Mouse (Mus musculus): Measurements from ENCODE around the gene Fam111a. TPM values are rescaled to one million over a fixed set of nuclear protein-coding genes. Genes with fewer than 3 reads are reported as not detected.

Fam111a gene
- polyA plus RNA-seq, 1 experiment from 2014 or later: 16.2 TPM

DNA sequence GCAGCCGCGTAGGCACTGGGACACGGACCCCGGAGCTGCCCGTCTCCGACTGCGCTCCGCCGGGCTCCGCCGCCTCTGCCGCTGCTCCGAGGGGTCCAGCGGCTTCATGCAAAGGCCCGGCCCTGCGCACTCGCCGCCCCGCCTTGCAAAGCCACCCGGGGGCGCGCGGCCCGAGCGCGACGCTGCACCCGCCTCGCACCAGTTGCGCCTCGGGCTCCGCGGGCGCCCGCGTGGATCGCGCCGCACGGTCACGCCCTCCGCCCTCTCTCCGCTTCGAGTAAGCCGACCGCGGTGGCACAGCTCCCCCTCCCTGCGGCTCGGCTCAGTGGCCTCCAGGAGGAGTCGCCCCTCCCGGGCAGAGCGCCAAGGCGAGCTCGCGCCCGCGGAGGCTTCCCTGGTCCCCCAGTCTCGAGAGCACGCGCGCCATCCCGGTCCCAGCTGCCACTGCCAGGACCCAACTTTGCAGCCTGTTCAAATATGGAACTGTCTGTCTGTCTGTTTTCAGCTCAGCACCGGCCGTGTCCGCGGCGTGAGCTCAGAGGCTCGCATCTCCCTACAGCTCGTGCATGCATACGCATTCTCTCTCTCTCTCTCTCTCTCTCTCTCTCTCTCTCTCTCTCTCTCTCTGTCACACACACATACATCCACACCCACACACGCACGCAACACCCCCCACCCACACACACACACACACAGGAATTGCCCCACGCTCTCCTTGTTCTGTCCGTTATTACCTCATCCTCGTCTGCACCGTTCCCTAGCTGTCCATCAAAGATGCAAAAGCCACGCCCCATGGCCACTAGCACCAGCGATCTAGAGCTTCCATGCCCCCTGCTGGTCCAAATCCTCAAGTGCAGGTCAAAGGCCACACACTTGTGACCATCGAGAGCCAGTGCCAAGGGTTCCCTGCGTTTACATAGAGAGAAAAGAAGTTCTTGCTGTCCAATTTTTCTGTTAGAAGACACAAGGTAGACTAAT lies 43.9 kb upstream of the Fam111a start, which contains the start of gene Dtx4:
Dtx4 (minus strand) TSS at position 85 of the 978 bp plus-strand sequence.
- peak within 1 kb of the TSS; percentile 77 for H3K9ac ChIP-seq (ENCODE audit: low read length)
- WGBS: under 1% methylated on average over 73 of the region's 80 CpGs
- peak within 1 kb of the TSS; percentile 53 to 73 for H3K4me3 ChIP-seq (ENCODE audit: control insufficient read depth in 1 of 2, insufficient read depth in 1 of 2, low read depth in 1 of 2, low read length in 2 of 2)
- H3K27ac ChIP-seq (replicated peaks in 1 of 2; ENCODE audit: control insufficient read depth in 1 of 2, insufficient read depth in 1 of 2, low read depth in 2 of 2, low read length in 2 of 2): peak within 1 kb of the TSS; percentile 27 to 44; a peak in 3 of 4 replicates
- no peaks in the 10 kb centered on the region for H3K9me3 ChIP-seq (ENCODE audit: control insufficient read depth, low read length)
- peak within 1 kb of the TSS; percentile 100 for H3K4me2 ChIP-seq (ENCODE audit: low read length)
- no peaks in the 10 kb centered on the region for H3K36me3 ChIP-seq (ENCODE audit: control insufficient read depth, insufficient read depth, low read length)
- peak; percentile 87 for ATAC-seq (ENCODE audit: insufficient number of reproducible peaks, insufficient read depth, low FRiP score, low read depth)
- H3K27me3 ChIP-seq (ENCODE audit: control insufficient read depth, insufficient read depth, low read length): peaks cover 23% of the 10 kb centered on the region
- 0 out of 4 replicates have a peak, but pooled peaks cover 0 to 5% of the 10 kb centered on the region in 2 experiments for H3K4me1 ChIP-seq (ENCODE audit: control insufficient read depth in 2 of 2, insufficient read depth in 2 of 2, low read length in 2 of 2)

DNA sequence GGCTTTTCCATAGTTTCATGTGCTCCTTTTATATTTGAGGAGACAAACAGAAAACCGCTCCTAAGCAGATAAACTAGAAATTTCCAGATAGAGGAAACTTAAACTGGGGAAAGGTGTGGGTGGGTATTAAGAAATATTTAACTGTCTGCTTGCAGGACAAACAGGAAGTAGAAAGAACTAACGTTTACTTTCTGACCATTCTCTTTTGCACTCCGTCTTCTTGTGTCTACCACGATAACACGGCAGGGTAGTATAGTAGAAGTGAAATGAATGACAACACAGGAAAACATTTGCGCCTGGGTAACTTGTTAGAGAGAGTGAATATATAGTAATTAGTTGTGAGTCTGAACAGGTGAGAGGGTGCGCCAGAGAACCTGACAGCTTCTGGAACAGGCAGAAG lies 42.8 kb upstream of the Fam111a start:
- Histone ChIP-seq H3K4me2 (ENCODE audit: low read length) (no peak overlapping the region), H3K27me3 (ENCODE audit: control insufficient read depth, insufficient read depth, low read length) (peaks cover 23% of the 10 kb centered on the region), H3K9ac (ENCODE audit: low read length) (no peak overlapping the region), H3K36me3 (ENCODE audit: control insufficient read depth, insufficient read depth, low read length) (no peaks in the 10 kb centered on the region), H3K9me3 (ENCODE audit: control insufficient read depth, low read length) (no peaks in the 10 kb centered on the region), H3K4me3 (ENCODE audit: control insufficient read depth in 1 of 2, insufficient read depth in 1 of 2, low read depth in 1 of 2, low read length in 2 of 2) (no peak overlapping the region), H3K4me1 (ENCODE audit: control insufficient read depth in 2 of 2, insufficient read depth in 2 of 2, low read length in 2 of 2) (0 out of 4 replicates have a peak, but pooled peaks cover 0 to 5% of the 10 kb centered on the region in 2 experiments), H3K27ac (replicated peaks in 1 of 2; ENCODE audit: control insufficient read depth in 1 of 2, insufficient read depth in 1 of 2, low read depth in 2 of 2, low read length in 2 of 2) (no peak overlapping the region)
- no peak for ATAC-seq (ENCODE audit: insufficient number of reproducible peaks, insufficient read depth, low FRiP score, low read depth)
- 80% methylated on average over 7 of the region's 7 CpGs for WGBS

GRCm38 (mm10) chr19:12514621-12515020 lies 30.9 kb upstream of the Fam111a start:
- no peak for ATAC-seq (ENCODE audit: insufficient number of reproducible peaks, insufficient read depth, low FRiP score, low read depth)
- H3K27me3 ChIP-seq (ENCODE audit: control insufficient read depth, insufficient read depth, low read length): no peaks in the 10 kb centered on the region
- no peaks in the 10 kb centered on the region for H3K4me1 ChIP-seq (ENCODE audit: control insufficient read depth in 2 of 2, insufficient read depth in 2 of 2, low read length in 2 of 2)
- H3K36me3 ChIP-seq (ENCODE audit: control insufficient read depth, insufficient read depth, low read length): no peaks in the 10 kb centered on the region
- H3K4me3 ChIP-seq (ENCODE audit: control insufficient read depth in 1 of 2, insufficient read depth in 1 of 2, low read depth in 1 of 2, low read length in 2 of 2): no peak overlapping the region
- H3K27ac ChIP-seq (replicated peaks in 1 of 2; ENCODE audit: control insufficient read depth in 1 of 2, insufficient read depth in 1 of 2, low read depth in 2 of 2, low read length in 2 of 2): no peak overlapping the region
- no peaks in the 10 kb centered on the region for H3K9me3 ChIP-seq (ENCODE audit: control insufficient read depth, low read length)
- H3K9ac ChIP-seq (ENCODE audit: low read length): no peak overlapping the region
- no peak overlapping the region for H3K4me2 ChIP-seq (ENCODE audit: low read length)

GRCm38 (mm10) chr19:12517671-12518540 lies 27.6 kb upstream of the Fam111a start:
- ATAC-seq (ENCODE audit: insufficient number of reproducible peaks, insufficient read depth, low FRiP score, low read depth): no peak
- Histone ChIP-seq H3K36me3 (ENCODE audit: control insufficient read depth, insufficient read depth, low read length) (no peaks in the 10 kb centered on the region), H3K4me1 (ENCODE audit: control insufficient read depth in 2 of 2, insufficient read depth in 2 of 2, low read length in 2 of 2) (no peaks in the 10 kb centered on the region), H3K9ac (ENCODE audit: low read length) (peak overlapping the region; percentile 73), H3K4me2 (ENCODE audit: low read length) (peak overlapping the region; percentile 75), H3K27me3 (ENCODE audit: control insufficient read depth, insufficient read depth, low read length) (no peaks in the 10 kb centered on the region), H3K27ac (replicated peaks in 1 of 2; ENCODE audit: control insufficient read depth in 1 of 2, insufficient read depth in 1 of 2, low read depth in 2 of 2, low read length in 2 of 2) (no peak overlapping the region), H3K9me3 (ENCODE audit: control insufficient read depth, low read length) (no peaks in the 10 kb centered on the region), H3K4me3 (ENCODE audit: control insufficient read depth in 1 of 2, insufficient read depth in 1 of 2, low read depth in 1 of 2, low read length in 2 of 2) (peak overlapping the region; percentile 42 to 57)
- 2% methylated on average over 16 of the region's 16 CpGs for WGBS

GRCm38 (mm10) chr19:12518541-12518890 lies 27.0 kb upstream of the Fam111a start:
- Histone ChIP-seq H3K9me3 (ENCODE audit: control insufficient read depth, low read length) (no peaks in the 10 kb centered on the region), H3K4me1 (ENCODE audit: control insufficient read depth in 2 of 2, insufficient read depth in 2 of 2, low read length in 2 of 2) (no peaks in the 10 kb centered on the region), H3K9ac (ENCODE audit: low read length) (no peak overlapping the region; the same call in 1 of the 2 replicates), H3K27ac (replicated peaks in 1 of 2; ENCODE audit: control insufficient read depth in 1 of 2, insufficient read depth in 1 of 2, low read depth in 2 of 2, low read length in 2 of 2) (no peak overlapping the region), H3K4me2 (ENCODE audit: low read length) (peak overlapping the region; percentile 75), H3K36me3 (ENCODE audit: control insufficient read depth, insufficient read depth, low read length) (no peaks in the 10 kb centered on the region), H3K4me3 (ENCODE audit: control insufficient read depth in 1 of 2, insufficient read depth in 1 of 2, low read depth in 1 of 2, low read length in 2 of 2) (peak overlapping the region in 1 of 2 experiments; percentile 42; a peak in 3 of 4 replicates), H3K27me3 (ENCODE audit: control insufficient read depth, insufficient read depth, low read length) (no peaks in the 10 kb centered on the region)
- no peak for ATAC-seq (ENCODE audit: insufficient number of reproducible peaks, insufficient read depth, low FRiP score, low read depth)

- ATAC-seq (ENCODE audit: insufficient number of reproducible peaks, insufficient read depth, low FRiP score, low read depth): no peak
- Histone ChIP-seq H3K36me3 (ENCODE audit: control insufficient read depth, insufficient read depth, low read length) (no peaks in the 10 kb centered on the region), H3K27me3 (ENCODE audit: control insufficient read depth, insufficient read depth, low read length) (no peaks in the 10 kb centered on the region), H3K4me3 (ENCODE audit: control insufficient read depth in 1 of 2, insufficient read depth in 1 of 2, low read depth in 1 of 2, low read length in 2 of 2) (no peak overlapping the region), H3K4me2 (ENCODE audit: low read length) (no peak overlapping the region), H3K4me1 (ENCODE audit: control insufficient read depth in 2 of 2, insufficient read depth in 2 of 2, low read length in 2 of 2) (no peaks in the 10 kb centered on the region), H3K9me3 (ENCODE audit: control insufficient read depth, low read length) (no peaks in the 10 kb centered on the region), H3K9ac (ENCODE audit: low read length) (no peak overlapping the region), H3K27ac (replicated peaks in 1 of 2; ENCODE audit: control insufficient read depth in 1 of 2, insufficient read depth in 1 of 2, low read depth in 2 of 2, low read length in 2 of 2) (no peak overlapping the region)
- 42% methylated on average over 4 of the region's 4 CpGs for WGBS
Measured at GRCm38 (mm10) chr19:12523377-12523776, 22.2 kb upstream of the Fam111a start.

DNA sequence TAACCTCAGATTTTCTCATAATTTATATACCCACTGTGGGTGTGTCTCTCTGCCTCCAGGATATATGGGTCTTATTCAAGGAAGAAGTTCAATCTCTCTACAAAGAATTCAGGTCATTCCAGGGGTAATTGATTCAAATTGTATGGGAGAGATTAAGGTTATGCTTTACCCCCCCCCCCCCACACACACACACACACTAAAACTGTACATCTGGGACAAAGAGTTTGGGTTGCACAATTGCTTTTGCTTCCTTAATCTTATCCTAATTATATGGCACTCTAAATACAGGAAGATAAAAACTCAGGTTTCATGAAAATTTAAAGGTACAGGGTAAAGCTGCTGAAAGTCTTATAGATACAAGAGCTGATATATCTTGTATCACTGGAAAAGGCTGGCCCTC lies 8.4 kb upstream of the Fam111a start:
- H3K27ac ChIP-seq (replicated peaks in 1 of 2; ENCODE audit: control insufficient read depth in 1 of 2, insufficient read depth in 1 of 2, low read depth in 2 of 2, low read length in 2 of 2): no peak overlapping the region
- no peak overlapping the region for H3K9ac ChIP-seq (ENCODE audit: low read length)
- ATAC-seq (ENCODE audit: insufficient number of reproducible peaks, insufficient read depth, low FRiP score, low read depth): no peak
- no peaks in the 10 kb centered on the region for H3K27me3 ChIP-seq (ENCODE audit: control insufficient read depth, insufficient read depth, low read length)
- no peak overlapping the region for H3K4me3 ChIP-seq (ENCODE audit: control insufficient read depth in 1 of 2, insufficient read depth in 1 of 2, low read depth in 1 of 2, low read length in 2 of 2)
- H3K9me3 ChIP-seq (ENCODE audit: control insufficient read depth, low read length): no peaks in the 10 kb centered on the region
- no peaks in the 10 kb centered on the region for H3K36me3 ChIP-seq (ENCODE audit: control insufficient read depth, insufficient read depth, low read length)
- H3K4me1 ChIP-seq (ENCODE audit: control insufficient read depth in 2 of 2, insufficient read depth in 2 of 2, low read length in 2 of 2): no peaks in the 10 kb centered on the region
- H3K4me2 ChIP-seq (ENCODE audit: low read length): no peak overlapping the region
